Mouse (Mus musculus) small intestine, adult 2 months (tissue): Measurements from ENCODE around the gene Gjd3.

Experiments used
- CTCF ChIP-seq: fragments of 200-500 bp; IDR thresholded peaks from 2 replicates; pipeline ENCODE4 v1.5.1; 2012; ENCODE audit warnings: low read depth, mild to moderate bottlenecking, control low read depth, inconsistent platforms, low read length, moderate library complexity, mixed read lengths; ENCODE audit not compliant: insufficient replicate concordance, insufficient read length; ENCODE audit errors: extremely low read depth
- POLR2A ChIP-seq: fragments of 200-500 bp; IDR thresholded peaks from 2 replicates; pipeline ENCODE4 v1.6.1; 2012; ENCODE audit warnings: low read depth, mild to moderate bottlenecking, control low read depth, inconsistent platforms, low read length, moderate library complexity

DNA sequence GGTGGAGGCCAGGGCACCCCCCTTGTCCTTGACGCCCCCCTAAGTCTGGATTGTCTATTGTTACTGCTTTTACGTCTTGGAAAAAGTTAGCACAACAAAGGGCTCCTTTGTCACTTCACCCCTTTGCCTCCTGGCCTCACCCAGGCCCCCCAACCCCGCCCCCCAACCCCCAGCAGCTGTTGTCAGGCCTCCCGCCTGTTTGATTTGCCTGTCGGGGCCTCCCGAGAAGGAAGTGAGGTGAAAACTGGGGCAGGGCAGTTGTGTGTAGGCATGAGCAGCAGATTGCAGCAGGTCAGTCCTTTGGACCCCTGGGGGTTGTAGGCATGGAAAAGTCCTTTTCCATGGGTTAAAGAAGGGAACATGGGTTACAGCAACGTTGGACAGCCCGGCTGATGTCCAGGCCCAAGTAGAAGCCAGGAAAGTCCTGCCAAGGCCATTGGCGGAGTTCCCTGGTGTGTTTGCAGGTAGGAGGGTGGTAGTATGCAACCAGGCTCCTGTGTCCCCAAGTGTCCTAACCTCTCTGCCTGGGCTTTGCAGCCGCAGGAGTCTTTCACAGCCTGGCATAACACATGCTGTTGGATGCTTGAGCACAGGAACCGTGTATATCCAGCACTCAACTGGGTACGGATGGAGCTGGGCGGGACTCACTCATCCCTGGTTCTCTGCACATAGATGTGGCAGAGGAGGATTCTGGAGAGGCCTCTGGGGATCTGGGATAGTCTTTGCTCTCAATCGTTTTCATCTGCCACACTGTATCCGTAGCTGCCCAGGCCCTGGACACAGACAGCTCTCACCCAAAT lies 18.0 kb downstream of the Gjd3 start:
- TF ChIP-seq POLR2A = no peak
- no peak for TF ChIP-seq CTCF
